Mouse (Mus musculus): ENCODE data around the gene Gm18596. TPM values are rescaled to one million over a fixed set of nuclear protein-coding genes. Genes with fewer than 3 reads are reported as not detected.
"Not testable (repeated sequence)": the region's sequence is repeated elsewhere in the genome, so short reads cannot be mapped to it uniquely, and the experiment has no call there.

The Gm18596 gene
- polyA plus RNA-seq, 1 experiment from 2014 or later, result not detected

GRCm38 (mm10) chr10:77750686-77751085 is 8.2 kb upstream of the Gm18596 start:
- not testable (repeated sequence) for H3K27ac ChIP-seq; H3K36me3 ChIP-seq; H3K4me3 ChIP-seq (replicated peaks); H3K4me2 ChIP-seq (replicated peaks); H3K9ac ChIP-seq; ATAC-seq; H3K4me1 ChIP-seq (replicated peaks); H3K9me3 ChIP-seq; H3K27me3 ChIP-seq (replicated peaks)
- WGBS, result 90% methylated on average over 1 of the region's 1 CpGs

- Histone ChIP-seq H3K4me3 (replicated peaks) (no peak overlapping the region), H3K4me2 (replicated peaks) (no peak overlapping the region), H3K9me3 (peaks cover 6% of the 10 kb centered on the region; the same call in 1 of the 2 replicates), H3K27ac (no peak overlapping the region), H3K9ac (no peak overlapping the region), H3K27me3 (replicated peaks) (no peaks in the 10 kb centered on the region), H3K36me3 (no peaks in the 10 kb centered on the region), H3K4me1 (replicated peaks) (no peaks in the 10 kb centered on the region)
- no peak for ATAC-seq
- WGBS, result 81% methylated on average over 4 of the region's 4 CpGs
Observed at GRCm38 (mm10) chr10:77738929-77739328, 3.5 kb downstream of the Gm18596 start.

GRCm38 (mm10) chr10:77735928-77736327 is 6.5 kb downstream of the Gm18596 start:
- 83% methylated on average over 1 of the region's 1 CpGs for WGBS
- no peak for ATAC-seq
- Histone ChIP-seq H3K4me3 (replicated peaks) (no peak overlapping the region), H3K27me3 (replicated peaks) (no peaks in the 10 kb centered on the region), H3K4me1 (replicated peaks) (no peaks in the 10 kb centered on the region), H3K36me3 (no peaks in the 10 kb centered on the region), H3K9me3 (peaks cover 6% of the 10 kb centered on the region; the same call in 1 of the 2 replicates), H3K9ac (no peak overlapping the region), H3K4me2 (replicated peaks) (no peak overlapping the region), H3K27ac (no peak overlapping the region)

DNA sequence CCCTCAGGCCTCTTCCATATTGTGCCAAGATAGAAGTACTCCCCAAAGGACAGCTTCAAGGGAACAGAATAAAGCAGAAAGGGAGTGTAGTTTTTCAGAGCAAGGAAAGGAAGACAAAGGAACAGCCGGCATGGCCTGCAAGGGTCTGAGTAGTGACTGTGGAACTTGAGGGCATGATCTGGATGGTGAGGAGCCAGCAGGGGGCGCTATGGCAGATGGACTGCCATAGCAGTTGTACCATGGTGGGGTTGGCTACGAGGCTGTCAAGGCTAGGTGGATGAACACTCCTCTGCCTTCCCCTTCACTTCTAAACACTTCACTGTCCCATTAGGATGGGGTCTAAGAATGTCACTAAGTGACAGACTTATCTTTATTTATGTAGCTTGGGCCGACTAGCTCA is 13.2 kb downstream of the Gm18596 start:
- no peaks in the 10 kb centered on the region for H3K27me3 ChIP-seq (replicated peaks)
- 54% methylated on average over 4 of the region's 4 CpGs for WGBS

GRCm38 (mm10) chr10:77728280-77728679 is 14.2 kb downstream of the Gm18596 start:
- Histone ChIP-seq H3K4me1 (replicated peaks) (no peaks in the 10 kb centered on the region), H3K9ac (no peak overlapping the region), H3K4me3 (replicated peaks) (no peak overlapping the region), H3K36me3 (no peaks in the 10 kb centered on the region), H3K9me3 (no peaks in the 10 kb centered on the region), H3K27ac (no peak overlapping the region), H3K27me3 (replicated peaks) (no peaks in the 10 kb centered on the region), H3K4me2 (replicated peaks) (no peak overlapping the region)
- WGBS, result 52% methylated on average over 4 of the region's 4 CpGs
- ATAC-seq, result no peak

More for the DNA sequence above, 13.2 kb downstream of the Gm18596 start:
- Histone ChIP-seq H3K9ac (no peak overlapping the region), H3K9me3 (no peaks in the 10 kb centered on the region), H3K4me3 (replicated peaks) (no peak overlapping the region), H3K27ac (no peak overlapping the region), H3K4me1 (replicated peaks) (no peaks in the 10 kb centered on the region), H3K4me2 (replicated peaks) (no peak overlapping the region), H3K36me3 (no peaks in the 10 kb centered on the region)
- no peak for ATAC-seq

GRCm38 (mm10) chr10:77726186-77726585 is 16.3 kb downstream of the Gm18596 start, which contains the start of gene Gm10100:
Gene Gm10100, plus strand, starts transcription at chr10:77726486.
- H3K27me3 ChIP-seq (replicated peaks), result no peaks in the 10 kb centered on the region
- no peak for ATAC-seq
- no peaks in the 10 kb centered on the region for H3K36me3 ChIP-seq
- H3K4me2 ChIP-seq (replicated peaks), result no peak within 1 kb of the TSS
- no peak within 1 kb of the TSS for H3K9ac ChIP-seq
- H3K27ac ChIP-seq, result no peak within 1 kb of the TSS
- H3K9me3 ChIP-seq, result no peaks in the 10 kb centered on the region
- H3K4me1 ChIP-seq (replicated peaks), result no peaks in the 10 kb centered on the region
- WGBS, result 27% methylated on average over 3 of the region's 3 CpGs
- no peak within 1 kb of the TSS for H3K4me3 ChIP-seq (replicated peaks)

DNA sequence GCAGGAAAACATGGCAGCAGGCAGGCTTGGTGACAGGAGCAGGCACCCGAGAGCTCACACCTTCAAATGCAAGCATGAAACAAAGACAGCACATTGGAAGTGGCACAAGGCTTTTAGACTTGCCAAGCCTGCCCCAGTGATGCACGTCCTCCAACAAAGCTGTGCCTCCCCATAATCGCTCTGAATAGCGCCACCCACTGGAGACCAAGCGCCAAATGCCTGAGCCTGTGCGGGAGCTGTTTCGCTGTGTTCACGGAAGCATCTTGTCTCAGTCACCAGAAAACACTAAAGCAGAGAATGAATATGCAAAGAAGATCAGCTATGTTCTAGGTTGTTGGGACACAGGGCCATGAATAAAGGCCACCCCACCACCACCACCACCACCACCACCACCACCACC is 17.6 kb downstream of the Gm18596 start:
- H3K36me3 ChIP-seq, result no peaks in the 10 kb centered on the region
- no peak overlapping the region for H3K4me2 ChIP-seq (replicated peaks)
- H3K27ac ChIP-seq, result no peak overlapping the region
- no peak overlapping the region for H3K9ac ChIP-seq
- WGBS, result 71% methylated on average over 8 of the region's 8 CpGs
- no peak overlapping the region for H3K4me3 ChIP-seq (replicated peaks)
- no peaks in the 10 kb centered on the region for H3K4me1 ChIP-seq (replicated peaks)
- H3K9me3 ChIP-seq, result no peaks in the 10 kb centered on the region
- ATAC-seq, result no peak
- no peaks in the 10 kb centered on the region for H3K27me3 ChIP-seq (replicated peaks)

- not testable (repeated sequence) for H3K9me3 ChIP-seq; H3K27ac ChIP-seq; ATAC-seq; H3K4me3 ChIP-seq (replicated peaks); H3K4me2 ChIP-seq (replicated peaks); H3K4me1 ChIP-seq (replicated peaks); H3K9ac ChIP-seq; H3K36me3 ChIP-seq; H3K27me3 ChIP-seq (replicated peaks)
- WGBS, result 88% methylated on average over 1 of the region's 1 CpGs
Observed at GRCm38 (mm10) chr10:77720299-77720698, 22.1 kb downstream of the Gm18596 start, which contains the start of gene Krtap12-1. Gene Krtap12-1, plus strand, starts transcription at chr10:77720599.

DNA sequence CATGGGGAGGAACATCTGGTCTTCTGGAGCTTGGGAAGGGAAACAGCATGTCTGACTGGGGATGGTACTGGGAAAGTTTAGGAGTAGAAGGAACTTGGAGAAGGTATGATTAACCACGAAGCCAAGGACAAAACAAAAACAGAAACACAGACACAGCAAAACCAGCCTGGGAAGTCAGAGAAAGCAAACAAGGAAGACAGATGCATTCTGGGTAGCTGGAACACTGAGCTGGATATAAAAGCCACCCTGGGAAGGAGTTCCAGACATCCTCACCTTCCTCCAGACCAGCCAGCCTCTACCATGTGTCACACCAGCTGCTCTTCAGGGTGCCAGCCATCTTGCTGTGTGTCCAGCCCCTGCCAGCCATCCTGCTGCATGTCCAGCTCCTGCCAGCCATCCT is 26.9 kb downstream of the Gm18596 start, which contains the start of gene Gm10142:
Gene Gm10142, plus strand, starts transcription at position 301 of the 400 bp plus-strand sequence.
- Histone ChIP-seq H3K9me3 (no peaks in the 10 kb centered on the region), H3K4me3 (replicated peaks) (no peak within 1 kb of the TSS), H3K27ac (no peak within 1 kb of the TSS), H3K9ac (no peak within 1 kb of the TSS), H3K27me3 (replicated peaks) (no peaks in the 10 kb centered on the region), H3K36me3 (no peaks in the 10 kb centered on the region), H3K4me1 (replicated peaks) (no peaks in the 10 kb centered on the region), H3K4me2 (replicated peaks) (no peak within 1 kb of the TSS)
- ATAC-seq, result no peak
- 81% methylated on average over 1 of the region's 1 CpGs for WGBS

DNA sequence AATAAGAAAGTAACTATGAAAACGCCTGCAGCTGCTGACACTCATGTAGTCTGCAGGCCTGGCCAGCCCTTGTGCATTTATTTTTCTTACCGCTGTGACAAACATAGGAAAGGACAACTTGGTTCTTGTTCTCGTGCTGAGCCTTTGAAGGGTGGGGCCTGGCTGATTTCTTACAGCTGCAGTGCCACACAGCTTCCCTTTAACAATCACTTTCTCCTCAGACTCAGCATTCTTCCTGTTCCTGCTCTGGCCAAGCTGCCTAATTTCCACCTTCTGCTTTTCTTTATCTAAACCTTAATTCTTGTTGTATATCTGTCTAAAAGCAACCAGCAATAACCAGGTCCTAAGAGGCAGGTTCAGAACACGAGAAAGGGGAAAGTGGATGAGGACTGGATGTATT is 28.7 kb downstream of the Gm18596 start:
- H3K27ac ChIP-seq, result no peak overlapping the region
- WGBS, result 62% methylated on average over 4 of the region's 4 CpGs
- no peaks in the 10 kb centered on the region for H3K36me3 ChIP-seq
- ATAC-seq, result no peak
- no peak overlapping the region for H3K4me3 ChIP-seq (replicated peaks)
- H3K9ac ChIP-seq, result no peak overlapping the region
- no peaks in the 10 kb centered on the region for H3K9me3 ChIP-seq
- no peaks in the 10 kb centered on the region for H3K27me3 ChIP-seq (replicated peaks)
- no peak overlapping the region for H3K4me2 ChIP-seq (replicated peaks)
- H3K4me1 ChIP-seq (replicated peaks), result no peaks in the 10 kb centered on the region

DNA sequence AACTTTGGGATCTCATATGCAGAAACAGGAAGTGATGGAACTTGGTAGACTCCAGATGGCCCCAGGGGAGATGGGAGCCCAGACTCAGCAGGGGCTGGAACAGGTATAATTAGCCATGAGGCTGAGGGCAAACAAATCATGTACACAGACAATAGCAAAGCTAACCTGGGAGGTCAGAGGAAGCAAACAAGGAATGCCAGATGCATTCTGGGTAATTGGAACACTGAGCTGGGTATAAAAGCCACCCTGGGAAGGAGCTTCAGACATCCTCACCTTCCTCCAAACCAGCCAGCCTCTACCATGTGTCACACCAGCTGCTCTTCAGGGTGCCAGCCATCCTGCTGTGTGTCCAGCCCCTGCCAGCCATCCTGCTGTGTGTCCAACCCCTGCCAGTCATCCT is 31.3 kb downstream of the Gm18596 start, which contains the start of gene Gm10024:
Gene Gm10024, plus strand, starts transcription at position 301 of the 400 bp plus-strand sequence.
- not testable (repeated sequence) for H3K27ac ChIP-seq; H3K4me3 ChIP-seq (replicated peaks); H3K9me3 ChIP-seq; H3K9ac ChIP-seq; ATAC-seq; H3K4me2 ChIP-seq (replicated peaks); H3K36me3 ChIP-seq; H3K4me1 ChIP-seq (replicated peaks); H3K27me3 ChIP-seq (replicated peaks)

DNA sequence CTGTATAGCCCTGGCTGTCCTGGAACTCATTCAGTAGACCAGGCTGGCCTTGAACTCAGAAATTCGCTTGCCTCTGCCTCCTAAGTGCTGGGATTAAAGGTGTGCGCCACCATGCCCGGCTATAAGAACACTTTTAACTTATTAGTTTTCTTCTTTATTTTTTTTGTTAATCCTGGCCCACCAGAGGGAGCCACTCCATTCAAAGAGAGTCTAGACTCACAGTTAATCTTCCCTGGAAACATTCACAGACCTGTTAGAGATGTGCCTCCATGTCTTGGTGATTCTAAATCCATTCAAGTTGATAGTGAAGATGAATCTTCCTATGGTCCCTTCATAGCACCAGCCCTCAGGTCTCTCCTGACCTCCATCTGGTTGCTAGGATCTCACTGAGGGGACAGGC is 32.6 kb downstream of the Gm18596 start:
- ATAC-seq, result no peak
- no peak overlapping the region for H3K4me3 ChIP-seq (replicated peaks)
- H3K27ac ChIP-seq, result no peak overlapping the region
- H3K36me3 ChIP-seq, result no peaks in the 10 kb centered on the region
- no peaks in the 10 kb centered on the region for H3K9me3 ChIP-seq
- no peaks in the 10 kb centered on the region for H3K27me3 ChIP-seq (replicated peaks)
- no peak overlapping the region for H3K9ac ChIP-seq
- H3K4me1 ChIP-seq (replicated peaks), result no peaks in the 10 kb centered on the region
- H3K4me2 ChIP-seq (replicated peaks), result no peak overlapping the region
- 78% methylated on average over 3 of the region's 3 CpGs for WGBS

DNA sequence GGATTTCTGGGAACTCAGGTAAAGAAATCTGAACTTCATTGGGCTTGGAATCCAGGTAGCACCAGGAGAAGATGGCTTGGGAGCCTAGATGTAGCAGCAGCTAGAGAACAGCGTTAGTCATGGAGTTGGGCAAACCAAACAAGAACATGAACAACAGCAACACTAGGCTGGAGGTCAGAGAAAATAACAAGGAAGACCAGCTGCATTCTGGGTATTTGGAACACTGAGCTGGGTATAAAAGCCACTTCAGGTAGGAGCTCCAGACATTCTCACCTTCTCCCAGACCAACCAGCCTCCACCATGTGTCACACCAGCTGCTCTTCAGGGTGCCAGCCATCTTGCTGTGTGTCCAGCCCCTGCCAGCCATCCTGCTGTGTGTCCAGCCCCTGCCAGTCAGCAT is 36.1 kb downstream of the Gm18596 start, which contains the start of gene Gm10272:
Gene Gm10272, plus strand, starts transcription at position 301 of the 400 bp plus-strand sequence.
- H3K4me2 ChIP-seq (replicated peaks), result no peak within 1 kb of the TSS
- WGBS, result 97% methylated on average over 1 of the region's 1 CpGs
- H3K4me3 ChIP-seq (replicated peaks), result no peak within 1 kb of the TSS

More for the DNA sequence above, 36.1 kb downstream of the Gm18596 start, which contains the start of gene Gm10272:
- Histone ChIP-seq H3K27me3 (replicated peaks) (no peaks in the 10 kb centered on the region), H3K9ac (no peak within 1 kb of the TSS), H3K36me3 (no peaks in the 10 kb centered on the region), H3K27ac (no peak within 1 kb of the TSS), H3K9me3 (peaks cover 2% of the 10 kb centered on the region; the same call in 1 of the 2 replicates), H3K4me1 (replicated peaks) (no peaks in the 10 kb centered on the region)
- ATAC-seq, result no peak
